Mouse (Mus musculus): ENCODE measurements around the gene Spaca7. TPM values are rescaled to one million over a fixed set of nuclear protein-coding genes. Genes with fewer than 3 reads are reported as not detected.
A peak's percentile ranks its signal among the peaks of the same experiment; 100 is the strongest.
"Not testable (repeated sequence)": the region's sequence is repeated elsewhere in the genome, so short reads cannot be mapped to it uniquely, and the experiment has no call there.

Spaca7 gene
- total RNA-seq, 1 experiment from 2014 or later = not detected

DNA sequence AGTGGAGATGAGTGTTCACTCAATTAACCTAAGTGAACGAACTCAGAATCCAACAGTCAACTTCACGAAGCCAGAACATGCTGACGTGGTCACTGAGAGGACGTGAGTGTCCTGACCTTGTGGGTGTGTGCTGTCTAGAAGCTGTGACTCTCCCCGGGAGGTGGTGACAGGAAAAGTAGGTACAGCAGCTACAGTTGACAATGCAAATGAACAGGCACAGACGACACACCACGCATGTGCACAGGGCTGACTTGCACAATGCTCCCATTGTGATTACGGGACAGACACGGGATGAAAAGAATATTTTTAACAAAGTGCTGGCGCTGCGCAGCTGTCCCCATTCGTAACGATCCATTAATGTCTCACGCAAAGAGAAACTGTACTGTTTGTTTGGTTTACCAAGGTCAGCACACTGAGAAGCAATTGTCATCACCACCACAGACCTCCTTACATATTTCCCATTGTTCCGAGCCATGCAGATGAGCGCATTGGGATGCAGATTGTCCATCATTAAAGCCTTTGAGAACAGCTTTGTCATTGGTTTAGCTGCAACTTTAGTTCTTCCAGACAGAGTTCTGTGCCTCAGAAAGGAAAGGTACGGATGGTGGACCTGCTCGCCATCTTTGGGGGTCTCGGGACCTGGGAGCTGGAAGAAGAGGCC is 6.6 kb downstream of the Spaca7 start:
- not testable (repeated sequence) for ATAC-seq (replicated peaks in 1 of 2; ENCODE audit: insufficient read depth in 1 of 2, low FRiP score in 2 of 2, low TSS enrichment in 1 of 2, low read depth in 1 of 2, poor library complexity in 2 of 2, severe bottlenecking in 2 of 2)

DNA sequence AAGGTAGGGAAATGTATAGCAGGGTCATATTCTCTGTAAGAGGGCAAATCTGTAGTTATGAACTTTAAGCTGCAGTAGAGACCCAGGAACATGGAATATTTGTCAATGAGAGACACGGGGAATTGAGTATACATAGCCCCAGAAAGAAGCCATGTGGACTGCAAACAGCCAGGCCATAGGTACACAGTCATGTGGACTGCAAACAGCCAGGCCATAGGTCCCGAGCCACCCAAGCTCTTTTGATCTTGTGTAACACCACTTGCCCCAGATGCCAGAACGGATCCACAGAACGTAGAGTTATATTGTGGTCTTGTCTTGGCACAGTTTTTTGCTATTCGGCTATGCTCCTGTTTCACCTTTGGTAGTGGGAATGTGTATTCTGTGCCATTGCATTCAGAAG is 11.0 kb downstream of the Spaca7 start:
- no peak for ATAC-seq (replicated peaks in 1 of 2; ENCODE audit: insufficient read depth in 1 of 2, low FRiP score in 2 of 2, low TSS enrichment in 1 of 2, low read depth in 1 of 2, poor library complexity in 2 of 2, severe bottlenecking in 2 of 2)

DNA sequence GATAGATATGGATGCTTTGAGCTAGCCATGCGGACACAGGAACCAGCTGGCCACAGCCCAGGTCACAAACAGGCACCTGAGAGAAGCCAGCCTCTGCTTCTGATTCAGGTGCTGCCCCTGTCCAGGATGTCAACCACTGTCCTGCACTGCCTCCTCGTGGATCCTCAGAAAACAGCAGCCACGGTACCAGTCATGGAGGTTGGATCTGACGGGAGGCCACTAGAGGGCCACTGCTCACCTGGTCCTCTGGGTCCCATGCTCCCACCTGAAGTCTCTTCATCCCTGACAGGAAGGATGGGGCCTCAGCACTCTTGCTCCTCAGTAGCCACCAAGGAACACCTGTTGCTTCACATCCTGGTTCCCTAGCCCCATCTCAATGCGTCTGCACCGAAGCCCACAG is 34.4 kb downstream of the Spaca7 start:
- ATAC-seq (replicated peaks in 1 of 2; ENCODE audit: insufficient read depth in 1 of 2, low FRiP score in 2 of 2, low TSS enrichment in 1 of 2, low read depth in 1 of 2, poor library complexity in 2 of 2, severe bottlenecking in 2 of 2) = peak; percentile 88 to 92

DNA sequence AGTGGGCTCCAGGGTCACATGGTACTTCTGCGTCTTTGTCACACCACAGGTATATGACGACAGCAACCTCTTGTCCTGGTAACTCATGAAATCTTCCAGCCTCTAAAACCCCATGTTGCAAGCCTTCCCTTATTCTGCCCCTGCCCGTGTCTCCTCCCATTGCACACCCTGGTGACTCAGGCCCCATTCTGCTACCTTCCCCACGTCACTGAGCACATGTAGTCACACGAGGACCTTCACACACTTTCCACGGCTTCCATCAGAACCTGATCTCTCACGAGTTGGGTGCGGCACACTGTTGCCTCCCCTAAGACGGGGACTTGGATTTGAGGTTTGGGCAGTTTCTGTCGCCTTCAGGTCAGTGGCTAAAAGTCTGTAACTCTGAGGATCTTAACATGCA is 36.0 kb downstream of the Spaca7 start:
- no peak; a peak in 1 of 4 replicates for ATAC-seq (replicated peaks in 1 of 2; ENCODE audit: insufficient read depth in 1 of 2, low FRiP score in 2 of 2, low TSS enrichment in 1 of 2, low read depth in 1 of 2, poor library complexity in 2 of 2, severe bottlenecking in 2 of 2)

DNA sequence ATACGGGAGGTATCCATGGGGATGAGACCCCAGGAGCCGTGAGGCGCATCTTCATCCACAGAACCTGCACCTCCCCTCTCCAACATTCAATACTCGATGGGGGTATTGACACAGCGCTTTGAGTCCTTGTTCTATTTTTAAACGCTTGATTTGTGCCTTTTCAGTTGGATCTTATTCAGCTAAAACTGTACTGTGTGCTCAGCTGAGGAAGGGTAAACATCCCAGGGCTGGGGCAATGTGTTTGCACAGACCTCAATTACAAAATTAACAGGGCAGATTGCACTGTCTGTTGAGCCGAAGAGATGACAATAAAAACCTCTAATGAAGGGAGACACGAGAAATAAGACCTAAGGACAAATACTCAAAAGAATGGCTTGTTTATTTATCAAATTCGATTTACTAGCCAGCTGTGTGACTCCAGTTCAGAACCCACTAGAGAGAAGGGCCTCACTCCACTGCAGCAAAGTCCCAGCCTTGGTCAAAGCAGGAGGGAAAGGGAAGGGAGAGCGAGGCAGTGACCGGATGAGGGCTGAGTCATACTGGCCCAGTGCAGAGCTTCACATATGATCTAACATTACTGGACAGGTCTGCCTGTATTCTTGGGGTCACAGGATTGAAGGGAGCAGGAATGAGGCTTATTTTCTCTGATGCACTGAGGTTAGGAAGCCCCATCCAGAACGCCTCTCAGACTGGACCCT is 37.1 kb downstream of the Spaca7 start:
- ATAC-seq (replicated peaks in 1 of 2; ENCODE audit: insufficient read depth in 1 of 2, low FRiP score in 2 of 2, low TSS enrichment in 1 of 2, low read depth in 1 of 2, poor library complexity in 2 of 2, severe bottlenecking in 2 of 2) = no peak

DNA sequence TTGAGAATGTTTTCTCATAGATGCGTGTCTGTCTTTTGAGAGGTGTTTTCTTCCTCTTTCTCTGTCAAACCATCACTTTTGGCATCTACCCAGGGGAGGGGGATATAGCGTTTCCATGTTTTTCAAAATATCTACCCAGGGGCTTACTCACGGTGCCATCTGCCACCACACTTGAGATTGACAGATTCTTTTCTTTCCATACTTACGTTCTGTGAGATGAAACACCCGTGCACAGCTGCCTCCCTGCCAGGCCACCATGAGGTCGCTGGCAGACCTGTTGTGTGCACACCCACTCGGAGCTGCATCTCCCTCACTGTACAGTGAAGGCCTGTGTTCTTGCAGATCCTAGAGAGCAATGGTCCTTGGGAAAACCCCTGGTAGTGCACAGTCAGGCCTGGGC is 40.4 kb downstream of the Spaca7 start:
- ATAC-seq (replicated peaks in 1 of 2; ENCODE audit: insufficient read depth in 1 of 2, low FRiP score in 2 of 2, low TSS enrichment in 1 of 2, low read depth in 1 of 2, poor library complexity in 2 of 2, severe bottlenecking in 2 of 2) = no peak

DNA sequence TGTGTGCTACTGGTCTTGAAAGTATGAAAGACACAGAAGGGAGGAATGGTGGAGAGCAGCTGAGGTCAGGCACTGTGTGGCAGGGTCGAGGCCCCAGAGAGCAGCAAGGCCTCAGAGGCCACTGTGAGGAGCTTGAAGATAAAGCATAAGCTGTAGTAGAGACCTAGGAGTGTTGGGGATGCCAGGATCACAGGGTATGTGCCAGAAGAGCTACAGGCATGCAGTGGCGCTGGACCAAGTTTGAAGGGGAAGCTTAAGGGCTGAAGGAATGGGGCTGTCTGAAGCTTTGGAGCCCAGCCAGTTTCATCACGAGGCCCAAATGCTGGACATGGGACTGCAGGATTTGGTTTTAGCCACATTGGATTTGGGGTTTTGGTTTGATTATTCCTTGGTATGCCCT is 44.5 kb downstream of the Spaca7 start:
- ATAC-seq (replicated peaks in 1 of 2; ENCODE audit: insufficient read depth in 1 of 2, low FRiP score in 2 of 2, low TSS enrichment in 1 of 2, low read depth in 1 of 2, poor library complexity in 2 of 2, severe bottlenecking in 2 of 2) = not testable (repeated sequence)

DNA sequence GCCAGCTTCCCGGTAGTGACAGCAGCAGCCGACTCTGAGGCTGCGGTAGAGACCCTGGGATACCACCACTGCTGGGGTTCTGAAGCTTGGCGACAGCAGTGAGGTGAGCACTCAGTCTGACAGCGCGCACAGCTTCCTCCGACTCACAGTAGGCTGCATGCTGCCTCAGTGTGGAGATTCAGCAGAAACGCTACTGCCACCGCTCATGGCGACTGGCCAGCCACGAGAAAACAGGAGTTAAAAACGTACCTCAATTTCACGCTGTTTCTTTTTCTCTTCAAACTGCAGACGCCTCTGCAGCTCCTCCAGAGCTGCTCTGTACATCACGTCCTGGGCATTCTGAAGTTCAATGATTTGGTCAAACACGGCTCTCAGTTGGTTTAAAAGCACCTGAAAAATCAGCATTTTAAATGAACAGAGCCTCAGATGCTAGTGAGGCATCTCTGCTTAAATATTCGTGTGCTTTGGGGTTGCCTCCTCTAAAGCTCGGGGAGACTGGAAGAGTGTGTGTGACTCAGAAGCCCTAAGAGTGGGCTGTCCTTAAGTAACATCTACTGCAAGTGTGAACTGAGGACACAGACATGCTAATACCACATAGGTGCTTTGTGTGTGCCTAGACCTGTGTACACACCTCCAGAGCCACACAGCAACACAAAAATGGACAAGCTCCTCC is 48.9 kb downstream of the Spaca7 start:
- no peak for ATAC-seq (replicated peaks in 1 of 2; ENCODE audit: insufficient read depth in 1 of 2, low FRiP score in 2 of 2, low TSS enrichment in 1 of 2, low read depth in 1 of 2, poor library complexity in 2 of 2, severe bottlenecking in 2 of 2)

DNA sequence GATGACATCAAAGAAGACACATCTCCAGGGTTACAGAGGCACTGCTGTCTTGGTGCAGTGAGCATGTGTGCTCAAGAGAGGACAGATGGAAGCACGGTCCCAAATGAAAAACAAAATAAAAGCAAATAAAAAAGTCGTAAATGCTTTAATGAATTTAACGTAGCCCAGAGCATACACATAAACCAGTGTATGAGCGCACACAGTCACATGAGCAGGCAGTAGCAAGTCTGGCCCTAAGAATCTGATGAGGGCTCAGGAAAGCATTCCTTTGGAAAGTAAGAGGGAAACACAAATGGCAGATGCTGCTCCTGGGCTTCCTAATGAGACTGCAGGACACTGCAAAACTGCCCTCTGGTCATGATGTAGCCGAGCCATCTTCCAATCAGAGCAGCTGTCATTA is 53.1 kb downstream of the Spaca7 start:
- no peak for ATAC-seq (replicated peaks in 1 of 2; ENCODE audit: insufficient read depth in 1 of 2, low FRiP score in 2 of 2, low TSS enrichment in 1 of 2, low read depth in 1 of 2, poor library complexity in 2 of 2, severe bottlenecking in 2 of 2)

DNA sequence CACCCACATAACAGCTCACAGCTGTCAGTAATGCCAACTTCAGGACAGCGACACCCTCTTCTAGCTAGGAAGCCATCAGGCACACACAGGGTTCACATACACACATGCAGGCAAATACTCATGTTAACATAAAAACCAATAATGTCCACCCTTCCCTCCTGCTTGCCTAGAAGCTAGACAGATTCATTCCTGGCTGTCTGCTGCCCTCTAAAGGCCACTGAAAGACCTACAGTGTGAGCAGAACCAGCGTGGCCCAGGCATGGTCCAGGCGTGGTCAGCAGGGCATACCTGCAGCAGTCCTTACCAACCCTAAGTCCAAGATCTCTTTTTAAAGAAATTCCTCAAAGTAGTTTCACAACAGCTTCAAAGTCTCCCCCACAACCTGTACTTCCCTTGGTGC is 56.2 kb downstream of the Spaca7 start:
- ATAC-seq (replicated peaks in 1 of 2; ENCODE audit: insufficient read depth in 1 of 2, low FRiP score in 2 of 2, low TSS enrichment in 1 of 2, low read depth in 1 of 2, poor library complexity in 2 of 2, severe bottlenecking in 2 of 2) = peak; percentile 65 to 66; a peak in 3 of 4 replicates

DNA sequence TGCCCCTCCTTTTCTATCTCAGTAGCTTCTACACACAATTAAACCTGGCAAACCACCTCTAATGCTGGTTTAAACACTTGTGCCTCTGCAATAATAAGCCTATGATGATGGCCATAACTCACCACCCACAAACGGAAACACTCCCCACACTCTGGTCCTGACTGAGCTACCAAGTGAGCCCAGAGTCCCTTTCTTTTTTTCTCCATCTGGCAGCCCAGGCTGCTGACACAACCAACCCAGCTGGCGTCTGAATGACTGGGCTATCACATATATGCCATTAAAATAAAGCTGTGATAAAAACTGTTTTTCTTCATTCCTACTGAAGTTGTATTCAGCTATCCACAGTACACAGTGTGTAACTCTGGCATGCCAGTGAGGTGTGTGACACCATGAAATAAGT is 62.5 kb downstream of the Spaca7 start:
- no peak for ATAC-seq (replicated peaks in 1 of 2; ENCODE audit: insufficient read depth in 1 of 2, low FRiP score in 2 of 2, low TSS enrichment in 1 of 2, low read depth in 1 of 2, poor library complexity in 2 of 2, severe bottlenecking in 2 of 2)

DNA sequence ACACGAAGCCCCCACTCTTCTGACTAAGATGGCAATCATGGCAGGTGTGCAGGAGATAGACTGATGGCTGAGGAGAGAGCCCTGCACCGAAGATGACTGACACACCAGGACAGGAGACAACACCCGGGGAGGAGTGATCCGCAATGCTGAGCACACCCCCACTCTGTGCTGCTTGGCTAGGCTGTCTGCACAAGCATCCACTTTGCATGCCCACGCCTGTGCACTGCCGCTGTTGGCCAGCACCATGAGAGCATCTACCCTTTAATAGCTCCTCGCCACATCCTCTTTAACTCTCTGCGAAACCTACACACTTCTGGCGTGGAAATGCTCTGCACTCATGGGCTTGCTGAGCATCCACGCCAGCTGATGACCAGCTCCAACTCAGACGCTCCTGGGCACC is 65.6 kb downstream of the Spaca7 start:
- ATAC-seq (replicated peaks in 1 of 2; ENCODE audit: insufficient read depth in 1 of 2, low FRiP score in 2 of 2, low TSS enrichment in 1 of 2, low read depth in 1 of 2, poor library complexity in 2 of 2, severe bottlenecking in 2 of 2) = no peak

DNA sequence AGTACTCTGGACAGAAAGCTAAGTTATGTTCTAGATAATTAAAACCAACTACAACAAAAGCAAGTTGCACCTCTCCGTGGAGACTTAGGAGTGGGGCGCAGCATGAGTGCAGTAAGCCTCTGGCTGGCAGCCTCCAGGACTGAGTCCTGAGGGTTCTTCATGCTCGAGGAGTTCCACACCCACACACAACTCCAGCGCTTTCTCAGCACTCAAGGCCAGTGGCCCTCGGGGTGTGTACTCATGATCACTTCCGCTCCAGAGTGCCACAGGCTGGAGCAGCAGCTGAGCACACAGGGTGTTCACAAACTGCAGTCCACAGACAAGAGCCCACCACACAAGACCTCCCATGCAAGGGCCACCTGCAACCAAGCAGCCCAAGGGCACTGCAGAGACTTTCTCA is 68.7 kb downstream of the Spaca7 start:
- ATAC-seq (replicated peaks in 1 of 2; ENCODE audit: insufficient read depth in 1 of 2, low FRiP score in 2 of 2, low TSS enrichment in 1 of 2, low read depth in 1 of 2, poor library complexity in 2 of 2, severe bottlenecking in 2 of 2) = no peak

DNA sequence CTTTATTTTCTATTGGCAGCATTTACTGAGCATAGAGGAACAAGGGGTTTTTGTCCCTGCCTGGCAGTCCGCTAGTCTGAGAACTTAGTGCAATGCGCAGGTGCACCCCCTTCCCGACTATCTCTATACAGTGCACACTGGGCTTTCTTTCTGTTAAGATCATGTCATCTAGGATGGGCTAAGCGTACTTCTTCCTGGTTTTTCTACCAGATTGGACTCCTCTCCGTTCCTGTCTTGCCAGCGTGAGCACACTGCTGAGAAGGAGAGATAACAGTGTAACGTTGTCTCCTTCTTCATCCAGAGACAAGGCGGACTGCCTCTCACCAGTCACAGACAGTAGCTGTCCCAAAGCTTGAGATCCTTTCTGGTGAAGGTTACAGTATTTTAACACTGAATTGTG is 71.5 kb downstream of the Spaca7 start:
- no peak for ATAC-seq (replicated peaks in 1 of 2; ENCODE audit: insufficient read depth in 1 of 2, low FRiP score in 2 of 2, low TSS enrichment in 1 of 2, low read depth in 1 of 2, poor library complexity in 2 of 2, severe bottlenecking in 2 of 2)

DNA sequence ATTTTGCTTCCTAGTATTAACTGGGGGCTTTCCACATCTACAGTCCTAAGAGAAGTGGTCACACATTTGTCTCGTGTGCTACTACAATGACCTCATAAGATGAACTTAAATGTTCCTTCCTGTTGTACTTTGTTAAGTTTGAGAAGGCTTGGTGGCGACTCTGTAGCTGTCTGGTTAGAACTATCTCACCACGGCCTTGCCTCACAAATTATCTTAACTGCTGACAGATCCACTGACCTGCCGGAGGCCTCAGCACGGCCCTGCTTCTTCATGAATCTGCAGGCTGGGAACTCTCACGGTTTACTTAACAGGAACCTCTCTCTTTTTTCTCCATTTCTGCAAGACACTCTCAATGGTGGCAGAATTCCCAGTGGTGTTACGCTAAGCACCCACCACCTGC is 72.1 kb downstream of the Spaca7 start:
- no peak for ATAC-seq (replicated peaks in 1 of 2; ENCODE audit: insufficient read depth in 1 of 2, low FRiP score in 2 of 2, low TSS enrichment in 1 of 2, low read depth in 1 of 2, poor library complexity in 2 of 2, severe bottlenecking in 2 of 2)

DNA sequence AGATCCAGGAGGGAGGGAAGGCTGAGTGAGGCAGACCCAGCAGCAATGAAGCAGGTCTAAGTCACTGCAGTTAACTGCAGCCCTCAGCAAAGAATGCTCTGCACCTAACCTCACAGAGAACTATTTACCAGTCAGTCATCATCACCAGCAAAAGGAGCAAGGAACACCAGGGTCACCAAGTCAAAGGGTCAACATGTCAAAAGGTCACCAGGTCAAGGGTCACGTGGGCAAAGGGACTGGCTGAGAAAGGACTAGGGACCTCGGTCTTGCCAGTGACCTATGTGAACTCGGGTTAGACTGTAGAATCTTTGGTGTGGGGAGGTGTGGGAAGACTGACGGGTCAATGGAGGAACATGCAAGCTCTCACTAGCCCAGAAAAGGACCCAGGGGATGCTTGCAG is 73.7 kb downstream of the Spaca7 start:
- no peak for ATAC-seq (replicated peaks in 1 of 2; ENCODE audit: insufficient read depth in 1 of 2, low FRiP score in 2 of 2, low TSS enrichment in 1 of 2, low read depth in 1 of 2, poor library complexity in 2 of 2, severe bottlenecking in 2 of 2)

DNA sequence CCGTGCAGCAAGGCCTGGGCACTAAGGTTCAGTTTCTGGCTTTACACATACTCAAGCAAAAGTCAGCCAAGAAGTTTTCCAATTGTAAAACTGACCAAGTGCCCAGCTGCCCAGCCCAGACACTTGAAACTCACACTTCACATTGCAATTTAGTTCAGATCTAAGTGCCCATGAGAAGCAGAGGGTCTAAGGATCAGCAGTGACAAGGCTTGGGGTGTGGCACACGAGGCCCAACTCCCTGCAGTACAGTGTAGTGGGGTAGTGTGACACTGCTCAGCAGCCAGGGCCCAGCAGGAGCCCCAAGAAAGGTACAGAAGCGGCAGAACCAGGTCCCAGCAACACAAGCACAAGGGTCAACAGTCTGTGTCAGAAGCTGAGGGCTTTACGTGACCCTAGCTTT is 76.1 kb downstream of the Spaca7 start:
- ATAC-seq (replicated peaks in 1 of 2; ENCODE audit: insufficient read depth in 1 of 2, low FRiP score in 2 of 2, low TSS enrichment in 1 of 2, low read depth in 1 of 2, poor library complexity in 2 of 2, severe bottlenecking in 2 of 2) = no peak

Measured in hematopoietic stem cell, adult 5-6 weeks (primary cell).